Mouse (Mus musculus): Measurements from ENCODE around the gene Gm3646. TPM values are rescaled to one million over a fixed set of nuclear protein-coding genes. Genes with fewer than 3 reads are reported as not detected.
A peak's percentile ranks its signal among the peaks of the same experiment; 100 is the strongest.

Gene Gm3646
- total RNA-seq, 2 experiments from 2014 or later, result 8.2 to 8.6 TPM

DNA sequence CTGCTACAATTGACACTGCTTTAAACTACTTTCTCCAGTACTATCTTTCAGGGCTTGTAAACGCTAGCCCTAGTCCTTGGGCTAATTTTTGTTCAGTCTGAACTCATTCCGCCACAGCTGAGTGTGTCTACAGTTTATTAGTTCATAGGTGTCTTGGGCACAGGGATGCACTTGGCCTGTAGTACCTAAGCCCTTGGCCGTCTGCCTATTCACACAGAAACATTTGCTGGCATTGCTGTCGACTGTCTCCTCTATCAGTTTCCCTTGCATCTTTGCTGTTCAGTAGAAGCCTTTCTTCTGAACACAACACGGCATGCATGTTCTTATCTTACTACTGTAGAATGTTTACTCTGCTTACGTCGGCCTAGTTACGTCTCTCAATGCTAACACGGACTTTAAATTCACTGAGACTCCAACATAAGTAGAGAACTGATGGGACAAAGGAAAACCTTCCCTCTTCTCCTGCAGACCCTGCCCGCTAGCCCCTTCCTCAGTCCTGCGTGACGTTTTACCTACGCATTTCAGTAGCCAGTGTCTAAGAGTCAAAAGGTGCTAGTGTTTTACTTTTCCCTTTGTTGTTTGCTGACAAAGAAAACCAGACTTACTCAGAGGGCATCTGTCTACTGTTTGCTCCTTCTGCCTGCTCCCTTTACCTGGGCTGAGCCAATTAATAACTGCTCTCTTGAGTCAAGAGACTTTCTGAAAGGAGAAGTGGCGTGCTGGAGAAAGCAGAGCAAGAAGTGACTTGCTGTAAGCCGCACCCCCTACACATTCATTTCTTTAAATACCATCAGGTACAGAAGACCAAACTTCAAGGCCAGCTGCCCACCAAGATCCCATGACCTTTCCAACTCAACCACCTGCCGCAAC, 25.8 kb downstream of the Gm3646 start:
- no peak for DNase-seq

DNA sequence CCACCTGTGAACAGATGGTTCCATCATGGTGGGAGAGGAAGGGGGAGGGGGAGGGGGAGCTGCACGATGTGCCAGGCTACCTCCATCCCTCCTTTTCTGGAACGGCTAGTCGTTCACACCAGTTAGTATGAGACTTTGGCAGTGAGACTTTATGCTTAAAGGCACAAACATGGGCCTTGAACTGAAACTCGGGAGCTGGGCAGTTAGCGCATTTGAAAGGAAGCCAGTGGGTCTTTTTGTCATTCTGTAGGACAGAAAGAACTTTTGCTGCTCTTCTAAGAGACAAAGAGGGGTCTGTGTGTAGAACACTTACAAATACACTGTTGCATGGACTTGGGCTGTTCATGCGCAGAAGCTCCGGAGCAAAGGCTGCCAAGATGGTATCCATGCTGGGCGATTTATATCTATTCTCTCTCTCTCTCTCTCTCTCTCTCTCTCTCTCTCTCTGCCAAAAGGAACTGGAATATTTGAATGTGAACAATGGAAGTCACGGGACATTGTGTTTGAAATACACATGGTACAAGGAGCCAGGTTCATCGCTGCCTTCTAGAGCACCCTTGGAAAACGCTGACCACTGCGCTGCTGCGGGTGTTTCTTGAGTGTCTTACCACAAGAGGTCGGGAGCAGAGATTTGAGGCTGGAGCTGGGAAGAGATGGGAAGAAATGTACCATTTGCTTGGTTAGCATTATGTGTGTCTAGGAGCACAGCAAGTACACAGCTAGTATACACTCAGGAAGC, 31.0 kb downstream of the Gm3646 start:
- no peak for DNase-seq

DNA sequence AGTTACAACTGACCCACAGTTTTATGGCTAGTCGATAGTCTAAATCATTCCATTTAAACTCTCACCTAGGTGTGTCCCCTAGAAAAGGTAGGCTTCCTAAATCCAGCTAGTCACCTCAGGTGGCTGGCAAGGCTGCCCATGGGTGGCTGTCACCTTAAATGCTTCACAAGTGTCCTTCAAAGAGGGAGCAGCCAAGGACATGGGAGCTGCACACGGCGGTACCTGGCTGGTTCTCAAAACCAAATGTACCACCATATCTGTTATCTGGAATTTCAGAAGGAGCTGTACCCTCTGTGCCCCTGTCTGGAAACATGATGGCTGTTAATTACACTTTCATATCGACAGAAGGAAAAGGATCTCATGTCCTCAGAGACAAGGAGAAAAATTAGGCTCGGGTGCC, 31.6 kb downstream of the Gm3646 start:
- DNase-seq, result no peak

DNA sequence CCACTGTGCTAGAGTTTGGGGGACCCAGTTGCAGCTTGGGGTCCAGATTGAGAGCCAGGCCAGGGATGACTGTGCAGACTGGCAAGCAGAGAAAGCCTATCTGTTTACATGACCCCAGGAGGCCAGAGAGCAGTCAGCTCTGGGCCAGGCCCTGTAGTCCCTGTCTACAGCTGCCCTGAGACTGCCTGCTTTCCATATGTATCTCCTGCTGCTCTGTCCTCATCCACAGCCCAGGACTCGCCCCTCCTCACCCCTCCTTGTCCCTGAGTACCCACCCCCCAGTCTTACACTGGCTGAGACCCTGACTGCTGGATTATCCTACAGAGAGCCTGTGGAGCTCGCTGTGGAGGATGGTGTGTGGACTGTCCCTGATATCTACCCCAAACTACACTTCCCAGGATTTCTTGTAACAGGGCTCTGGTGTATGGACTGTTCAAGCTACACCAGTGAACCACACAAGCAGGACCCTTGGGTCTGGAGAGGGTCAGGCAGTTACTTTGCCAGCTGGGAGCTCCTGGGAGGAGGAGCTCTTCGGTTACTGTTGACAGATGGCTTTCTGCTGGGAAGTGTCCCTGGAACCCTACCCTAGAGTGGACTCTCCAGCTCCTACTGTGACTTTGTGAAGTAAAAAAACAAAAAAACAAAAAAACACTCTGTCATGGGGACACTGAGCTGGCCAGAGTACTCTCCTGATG, 32.6 kb downstream of the Gm3646 start:
- peak; percentile 37 for DNase-seq

DNA sequence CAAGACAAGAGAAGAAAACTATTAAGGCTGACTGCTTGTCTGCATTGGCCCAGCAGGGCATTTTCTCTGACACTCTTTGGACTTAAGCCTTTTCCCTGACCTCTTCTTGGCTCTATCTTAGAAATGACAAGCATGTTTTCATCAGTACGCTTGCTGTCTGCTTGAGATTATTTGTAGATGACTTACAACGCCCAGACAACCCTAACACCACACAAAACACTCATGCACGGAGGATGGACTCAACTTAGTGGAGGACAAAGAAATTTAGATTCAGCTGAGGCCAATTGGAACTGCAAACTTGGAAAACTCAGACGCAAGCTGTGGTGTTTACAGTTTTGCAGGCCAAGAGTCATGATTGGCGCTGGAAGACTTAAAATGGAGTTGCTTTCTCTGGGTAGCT, 34.7 kb downstream of the Gm3646 start:
- DNase-seq, result no peak

DNA sequence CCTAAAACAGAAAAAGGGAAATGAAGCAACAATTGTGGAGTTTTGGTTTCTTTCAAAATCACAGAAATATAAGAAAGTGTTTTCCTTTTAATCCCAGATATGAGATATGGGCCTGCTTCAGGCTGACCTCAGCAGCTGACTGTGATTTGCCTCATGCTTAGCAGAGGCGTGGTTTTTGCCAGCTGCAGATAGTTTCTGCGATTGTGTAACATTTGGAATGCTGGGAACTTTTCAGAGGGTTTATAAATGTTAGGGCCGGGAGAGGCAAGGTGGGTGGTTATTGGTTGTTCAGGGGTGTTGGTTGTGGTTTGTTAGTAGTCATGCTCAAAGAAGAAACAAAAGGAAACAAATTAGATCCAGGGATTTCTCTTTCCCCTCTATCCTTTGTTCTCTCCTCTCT, 37.1 kb downstream of the Gm3646 start:
- no peak for DNase-seq

DNA sequence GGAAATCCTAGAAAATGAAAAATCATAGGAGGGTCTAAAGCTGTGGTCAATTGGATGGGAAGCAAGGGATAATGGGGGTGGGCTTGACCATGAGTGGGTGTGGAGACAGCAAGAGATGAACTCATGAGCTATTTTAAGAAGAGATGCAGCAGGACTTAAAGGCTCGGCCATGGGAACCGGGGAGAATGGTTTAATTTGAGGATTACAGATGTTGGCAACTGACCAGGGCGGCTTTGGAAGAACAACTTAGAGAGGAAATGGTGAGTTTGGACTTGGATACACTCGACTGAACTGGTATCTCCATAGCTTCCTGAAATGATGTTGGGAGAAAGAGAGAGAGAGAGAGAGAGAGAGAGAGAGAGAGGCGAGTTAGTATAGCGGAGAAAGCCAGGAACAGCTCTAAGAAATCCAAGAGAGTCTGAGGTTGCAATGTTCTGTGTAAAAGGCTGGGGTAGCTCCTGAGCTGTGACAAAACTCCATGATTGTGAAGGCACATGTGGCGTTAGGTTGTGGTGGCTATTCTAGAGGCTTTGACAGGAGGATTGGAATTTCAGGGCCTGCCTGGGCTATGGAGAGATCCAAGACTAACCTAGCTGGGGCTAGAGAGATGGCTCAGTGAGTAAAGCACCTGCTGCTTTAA, 39.2 kb downstream of the Gm3646 start:
- peak; percentile 68 for DNase-seq

DNA sequence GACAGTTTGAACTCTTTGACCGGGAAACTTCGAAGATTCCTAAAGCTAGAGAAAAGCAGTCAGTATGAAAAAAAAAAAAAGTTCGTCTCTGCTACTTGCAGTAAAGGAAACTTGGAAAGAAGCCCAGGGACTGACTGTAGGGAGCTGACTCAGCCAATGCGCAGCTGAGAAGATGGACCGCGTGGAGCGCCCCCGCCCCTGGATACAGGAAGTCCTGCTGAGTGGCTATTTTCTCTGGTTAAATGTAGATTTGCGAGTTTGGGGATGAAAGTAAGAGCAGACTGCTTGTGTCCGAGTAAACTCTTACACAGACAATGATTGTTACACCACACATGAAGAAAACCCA, 43.1 kb downstream of the Gm3646 start:
- DNase-seq, result peak; percentile 84

DNA sequence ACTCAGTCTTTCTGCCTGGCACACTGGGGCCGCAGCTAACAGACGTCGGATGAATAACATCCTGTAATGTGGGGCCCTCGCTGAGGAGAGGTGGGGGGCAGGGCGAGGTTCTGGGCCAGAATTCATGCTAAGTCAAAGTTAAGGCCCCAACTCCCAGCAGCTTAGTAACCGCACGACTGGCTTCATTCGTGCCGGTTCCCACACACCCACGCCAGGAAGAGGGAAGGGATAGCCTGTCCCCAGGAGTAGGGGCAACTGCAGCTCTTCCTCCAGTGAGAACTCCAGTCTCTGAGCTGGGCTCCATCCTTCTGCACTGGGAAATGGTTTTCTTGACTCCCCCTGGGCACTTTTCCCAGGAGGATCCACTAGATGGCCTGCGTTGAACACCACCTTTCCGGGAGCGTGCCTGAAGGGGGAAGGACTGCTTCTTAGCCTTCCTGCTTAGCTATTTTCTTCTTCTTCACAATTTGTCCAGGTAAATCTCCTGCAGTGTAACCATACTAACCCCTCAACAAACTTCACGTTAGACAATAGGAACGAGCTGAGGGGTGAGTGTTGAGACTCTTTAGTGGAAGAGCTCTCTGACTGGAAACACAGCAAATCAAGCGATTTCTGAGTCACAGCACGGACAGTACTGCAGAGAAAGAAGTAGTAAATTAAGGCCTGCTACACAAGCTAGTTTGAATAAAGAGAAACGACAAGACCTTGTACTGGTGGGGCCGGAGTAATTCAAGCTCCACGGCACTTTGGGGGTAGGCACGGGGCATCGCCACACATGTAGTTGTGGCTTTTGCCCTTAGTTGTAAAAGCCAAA, 43.7 kb downstream of the Gm3646 start:
- DNase-seq, result peak; percentile 74

DNA sequence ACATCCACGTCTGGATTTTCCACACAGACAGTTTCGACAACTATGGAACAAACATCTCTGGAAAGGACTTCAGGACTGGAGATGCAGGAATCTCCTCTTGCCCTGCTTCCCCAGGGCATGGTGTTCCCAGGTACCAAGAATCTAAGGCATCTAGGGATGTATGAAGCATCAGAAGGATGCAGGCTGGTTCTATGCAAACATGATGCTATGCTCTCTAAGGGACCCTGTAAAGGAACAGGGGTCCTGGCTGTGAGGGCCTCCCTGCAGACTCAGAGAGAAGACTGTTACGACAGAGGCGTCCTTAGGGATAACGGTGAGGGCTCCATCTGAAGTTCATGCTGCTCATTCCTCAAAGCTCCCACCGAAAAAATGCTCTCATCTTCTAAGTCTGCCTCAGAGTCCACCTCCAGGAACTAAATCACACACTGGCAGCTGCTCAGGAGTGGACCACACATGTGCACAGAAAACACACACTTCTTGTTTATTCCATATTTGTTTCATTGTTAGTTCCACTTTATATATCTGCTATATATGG, 44.9 kb downstream of the Gm3646 start:
- DNase-seq, result no peak

DNA sequence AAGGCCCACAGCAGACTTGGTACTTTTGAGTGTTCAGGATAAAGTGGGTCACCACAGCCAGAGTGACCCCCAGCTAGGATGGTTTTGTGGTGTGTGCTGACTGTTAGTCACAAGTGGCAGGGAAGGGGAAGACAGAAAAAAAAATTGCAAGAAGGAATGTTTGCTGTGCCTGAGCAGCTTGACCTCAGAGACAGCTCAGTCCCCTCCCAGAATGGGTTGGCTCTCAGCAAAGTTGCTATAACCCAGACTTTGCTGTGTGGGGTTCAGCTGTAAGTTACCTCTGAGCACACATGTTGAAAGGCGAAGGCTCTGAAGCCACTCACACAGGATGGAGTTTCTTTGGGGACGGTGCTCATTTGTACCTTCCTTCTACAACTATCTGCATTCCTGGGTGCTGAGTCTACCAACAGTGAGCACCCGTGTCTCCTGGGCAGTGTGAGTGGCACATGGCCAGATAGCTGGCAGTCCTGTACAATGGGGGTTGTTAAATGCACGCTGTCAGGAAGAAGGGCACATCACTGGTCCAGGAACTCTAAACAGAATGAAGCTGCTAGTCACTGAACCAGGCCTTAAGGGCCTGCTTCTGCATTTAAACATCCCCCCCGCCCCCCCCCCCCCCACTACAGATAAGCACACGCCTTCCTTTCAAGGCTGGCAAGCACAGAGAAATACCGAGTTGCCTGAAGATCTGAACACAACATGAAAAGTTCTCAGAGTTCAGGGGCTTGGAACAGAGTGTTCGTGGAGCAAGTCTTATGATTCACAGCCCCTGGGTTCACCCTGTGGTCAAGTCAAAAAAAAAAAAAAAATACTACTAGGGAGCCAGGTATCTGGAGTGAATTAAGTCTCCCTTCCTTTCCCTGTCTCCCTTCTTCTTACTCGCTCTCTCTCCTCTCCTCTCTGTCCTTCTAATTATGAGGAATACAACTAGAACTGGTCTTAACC, 45.6 kb downstream of the Gm3646 start:
- DNase-seq, result peak; percentile 54

DNA sequence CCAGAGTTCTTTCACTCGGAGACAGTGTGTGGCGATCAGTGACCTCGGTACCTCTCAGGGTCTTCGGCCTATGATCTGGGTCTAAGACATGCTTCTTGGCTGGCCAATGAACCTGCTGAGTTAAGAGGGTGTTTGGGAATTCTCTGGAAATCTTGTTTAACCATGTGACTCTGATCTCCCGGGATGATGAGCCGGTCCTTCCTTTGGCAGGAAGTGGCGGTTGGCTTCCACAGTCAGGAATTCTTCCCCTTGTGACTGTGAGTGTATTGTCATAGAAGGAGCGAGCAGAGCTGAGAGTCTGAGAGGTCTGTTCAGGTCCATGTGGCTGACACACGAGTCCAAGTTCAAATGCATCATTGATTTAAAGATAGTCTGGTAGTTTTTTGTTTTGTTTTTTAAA, 46.9 kb downstream of the Gm3646 start:
- DNase-seq, result peak; percentile 59

DNA sequence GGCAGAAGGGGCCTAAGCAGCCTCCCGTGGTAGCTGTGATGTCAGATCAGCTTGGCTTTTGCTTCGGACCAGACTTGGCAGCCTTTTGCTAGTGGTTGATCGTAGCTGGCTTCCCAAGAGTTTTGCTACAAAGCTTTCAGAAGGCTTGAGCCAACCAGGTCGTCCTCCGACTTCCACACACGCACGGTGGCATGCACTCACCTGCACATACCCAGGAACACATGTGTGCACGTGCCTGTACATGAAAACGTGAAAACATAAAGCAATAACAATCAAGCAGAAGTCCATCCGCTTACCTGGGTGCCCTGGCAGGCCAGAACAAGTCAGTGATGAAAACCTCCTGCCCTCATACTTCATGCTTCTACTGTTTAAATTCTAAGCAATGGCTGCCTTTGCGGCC, 48.2 kb downstream of the Gm3646 start:
- DNase-seq, result no peak

DNA sequence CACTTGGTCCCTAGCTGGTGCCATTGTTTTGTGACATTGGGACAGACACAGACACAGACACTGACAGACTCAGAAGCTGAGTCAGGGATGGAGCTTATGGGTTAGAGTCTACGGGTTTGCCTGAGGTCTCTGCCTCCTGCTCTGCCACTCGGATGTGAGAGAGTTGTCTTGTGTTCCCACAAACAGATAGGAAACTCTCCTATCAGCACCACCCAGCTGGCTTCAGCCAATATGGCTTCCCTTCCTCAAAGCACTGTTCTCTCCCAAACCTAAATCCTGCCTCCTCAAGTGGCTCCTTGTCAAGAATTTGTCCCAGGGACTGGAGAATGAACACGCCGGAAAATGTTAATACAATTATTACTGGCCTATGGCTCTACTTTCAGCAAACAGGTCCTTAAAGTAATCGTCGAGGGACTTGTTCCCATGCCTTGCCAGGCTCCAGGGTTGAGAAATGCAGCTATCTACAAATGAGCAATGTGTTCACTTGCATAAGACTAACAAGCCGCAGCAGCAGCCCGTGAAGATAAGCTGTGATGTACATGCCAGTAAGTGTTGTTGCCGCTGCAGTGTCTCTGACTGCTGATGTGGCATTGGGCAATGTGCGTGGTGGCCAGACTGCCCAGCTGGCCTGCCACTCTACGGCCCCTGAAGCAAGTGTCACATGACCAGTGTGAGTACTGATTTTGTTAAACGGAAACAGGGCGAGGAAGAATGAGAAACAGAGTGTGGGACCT, 50.7 kb downstream of the Gm3646 start:
- DNase-seq, result peak; percentile 33

Other genes starting within 250 kb of the Gm3646 start
- gene Rnf149, start 227.9 kb downstream of the Gm3646 start, total RNA-seq (2021), result 10 to 100 TPM; 17.4 to 18.4 TPM
- not detected for gene Creg2, start 153.9 kb downstream of the Gm3646 start, total RNA-seq (2021)
- gene Rfx8, start 84.3 kb downstream of the Gm3646 start, total RNA-seq (2021), result under 1 TPM; 0.57 to 0.72 TPM
- 100 to 1,000 TPM; 207 to 231 TPM for gene Map4k4, start 95.6 kb upstream of the Gm3646 start, total RNA-seq (2021)